Mouse (Mus musculus) heart, embryonic 12.5 days (tissue): ENCODE data around the gene Nup35. TPM values are rescaled to one million over a fixed set of nuclear protein-coding genes. Genes with fewer than 3 reads are reported as not detected.

Experiments used
- microRNA counts: library from miRNA; unstranded; fragments of <30 nt; microRNA quantifications from one replicate; lab custom pipeline; 2017
- microRNA-seq: library from miRNA; unstranded; fragments of <30 nt; microRNA quantifications from one replicate; pipeline ENCODE4, GENCODE M21; 2017
- polyA plus RNA-seq: library from polyadenylated mRNA; unstranded; fragments of >200 nt; fragmentation: Nextera tagmentation; extraction: Ambion mirVana; gene quantifications from 2 replicates; pipeline ENCODE4 v1.2.1, GENCODE M21; 2016

Gene Nup35
- polyA plus RNA-seq, 1 experiment from 2014 or later = 24.6 TPM

MicroRNAs within 50 kb of the gene (microRNA counts, 519-probe panel; counts per million panel counts)
- microRNA mmu-miR-684 (lab: Ali Mortazavi, UCI) = not detected

Small RNA genes within 50 kb of the gene (microRNA-seq; reads per million reads assigned to microRNA genes)
- not detected for gene Mir684-1

Other genes starting within 250 kb of the Nup35 start
- gene Frzb, start 169.6 kb upstream of the Nup35 start, polyA plus RNA-seq = 8.7 and 9.4 TPM in 2 replicates
- gene Nckap1, start 35.9 kb upstream of the Nup35 start, polyA plus RNA-seq = 82.7 and 86.0 TPM in 2 replicates
- gene Dusp19, start 191 bp upstream of the Nup35 start, polyA plus RNA-seq = 11.4 and 11.9 TPM in 2 replicates